Mouse (Mus musculus) cerebellum, adult 8-10 months (tissue): ENCODE measurements at regions not wholly inside any gene's neighbourhood (a gene's known extent, or its start where the extent isn't known, plus 50 kb on each side); places are given as distances from the start of the nearest gene placed in this dataset.

Experiments used
- DNase-seq: peaks from one replicate; pipeline ENCODE4 v3.0.0; 2022

DNA sequence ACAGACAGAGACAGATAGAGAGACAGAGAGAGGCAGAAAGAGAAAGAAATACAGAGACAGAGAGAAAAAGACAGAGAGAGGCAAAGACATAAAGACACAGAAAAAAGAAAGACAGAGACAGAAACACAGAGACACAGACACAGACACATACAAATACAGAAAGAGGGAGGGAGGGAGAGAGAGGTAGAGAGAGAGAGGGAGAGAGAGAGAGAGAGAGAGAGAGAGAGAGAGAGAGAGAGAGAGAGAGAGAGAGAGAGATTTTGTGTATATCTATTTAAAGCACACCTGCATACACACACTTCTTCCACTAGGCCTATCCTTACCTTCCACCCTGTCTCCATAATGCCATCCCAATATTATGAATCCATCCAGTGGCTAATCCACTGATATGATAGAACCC lies 261.8 kb upstream of the Setmar start:
- DNase-seq: no peak
